Mouse (Mus musculus): ENCODE data around the gene Armc8. TPM values are rescaled to one million over a fixed set of nuclear protein-coding genes. Genes with fewer than 3 reads are reported as not detected.
"Not testable (repeated sequence)": the region's sequence is repeated elsewhere in the genome, so short reads cannot be mapped to it uniquely, and the experiment has no call there.

Armc8 gene
- 40.7 and 42.6 TPM in 2 replicates for polyA plus RNA-seq (2016; fragmentation: Nextera tagmentation; extraction: Ambion mirVana)

DNA sequence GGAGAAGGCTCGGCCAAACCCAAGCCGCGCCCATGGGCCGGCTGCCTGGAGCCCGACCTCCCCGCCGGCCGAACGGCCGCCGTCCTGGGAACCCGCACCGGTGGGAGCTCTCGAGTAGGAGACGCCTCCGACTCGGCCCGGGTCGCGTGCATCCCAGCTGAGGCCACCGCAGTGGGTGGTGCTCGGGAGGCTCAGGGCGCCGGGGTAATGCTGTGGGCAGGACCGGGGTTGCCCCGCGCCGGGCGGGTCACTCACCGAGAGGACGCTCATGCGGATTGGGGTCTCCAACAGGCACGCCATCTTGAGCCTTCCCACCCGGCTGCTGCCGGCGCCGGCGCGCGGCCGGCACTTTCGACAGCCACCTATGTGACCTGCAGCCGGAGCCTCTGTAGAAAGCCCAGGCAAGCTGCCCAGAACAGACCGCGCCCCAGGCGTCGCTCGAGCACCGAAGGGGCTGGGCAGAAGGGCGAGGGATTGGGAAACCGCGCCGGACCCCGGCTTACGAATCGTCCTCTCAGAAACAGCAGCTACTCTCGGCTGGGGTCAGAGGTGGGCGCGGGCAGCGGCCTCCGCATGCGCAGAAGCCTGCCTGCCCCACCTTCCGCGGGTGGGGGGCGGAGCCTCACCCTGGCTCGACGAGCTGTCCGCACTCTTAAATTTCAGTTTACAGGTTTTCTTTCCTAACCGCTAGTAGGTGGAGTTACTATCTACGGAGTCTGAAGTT is at the start of gene Armc8:
Gene Armc8, minus strand, starts transcription at position 553 of the 724 bp plus-strand sequence.
- Histone ChIP-seq H3K9me3 (replicated peaks) (no peaks in the 10 kb centered on the region), H3K4me2 (replicated peaks) (peak within 1 kb of the TSS; percentile 95), H3K36me3 (no peaks in the 10 kb centered on the region), H3K4me3 (peak within 1 kb of the TSS; percentile 95), H3K4me1 (peaks cover 18% of the 10 kb centered on the region), H3K27ac (peak within 1 kb of the TSS; percentile 97), H3K27me3 (0 out of 2 replicates have a peak, but pooled peaks cover 5% of the 10 kb centered on the region), H3K9ac (peak within 1 kb of the TSS; percentile 91)
- under 1% methylated on average over 64 of the region's 70 CpGs for whole genome bisulfite sequencing
- peak; percentile 95 for ATAC-seq (ENCODE audit: low FRiP score)

DNA sequence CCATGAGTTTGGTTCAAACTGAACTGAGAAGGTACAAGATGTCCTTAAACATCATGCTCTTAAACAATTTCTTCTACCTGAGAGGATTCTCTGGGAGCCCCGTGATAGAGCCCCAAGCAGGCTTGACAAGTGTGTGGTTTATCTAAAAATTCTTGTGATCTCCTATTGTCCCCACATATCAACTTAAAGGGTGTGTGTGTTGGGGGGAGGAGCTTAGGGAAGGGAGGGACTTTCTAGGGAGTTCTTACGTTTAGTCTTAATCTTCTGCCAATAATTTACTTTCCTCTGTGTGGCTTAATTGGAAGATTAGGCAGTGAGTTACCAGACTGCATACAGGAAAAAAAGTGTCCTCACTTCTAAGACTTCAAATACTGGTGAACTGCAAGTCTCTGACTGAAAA is 43.5 kb upstream of the Armc8 start, which contains the start of gene A4gnt:
Gene A4gnt, plus strand, starts transcription at position 301 of the 400 bp plus-strand sequence.
- no peak within 1 kb of the TSS for H3K4me3 ChIP-seq
- no peaks in the 10 kb centered on the region for H3K9me3 ChIP-seq (replicated peaks)
- H3K4me1 ChIP-seq, result no peaks in the 10 kb centered on the region
- H3K36me3 ChIP-seq, result no peaks in the 10 kb centered on the region
- no peaks in the 10 kb centered on the region for H3K27me3 ChIP-seq
- ATAC-seq (ENCODE audit: low FRiP score), result no peak
- no peak within 1 kb of the TSS for H3K27ac ChIP-seq
- H3K9ac ChIP-seq, result no peak within 1 kb of the TSS
- H3K4me2 ChIP-seq (replicated peaks), result no peak within 1 kb of the TSS
- WGBS, result 79% methylated on average over 2 of the region's 2 CpGs

DNA sequence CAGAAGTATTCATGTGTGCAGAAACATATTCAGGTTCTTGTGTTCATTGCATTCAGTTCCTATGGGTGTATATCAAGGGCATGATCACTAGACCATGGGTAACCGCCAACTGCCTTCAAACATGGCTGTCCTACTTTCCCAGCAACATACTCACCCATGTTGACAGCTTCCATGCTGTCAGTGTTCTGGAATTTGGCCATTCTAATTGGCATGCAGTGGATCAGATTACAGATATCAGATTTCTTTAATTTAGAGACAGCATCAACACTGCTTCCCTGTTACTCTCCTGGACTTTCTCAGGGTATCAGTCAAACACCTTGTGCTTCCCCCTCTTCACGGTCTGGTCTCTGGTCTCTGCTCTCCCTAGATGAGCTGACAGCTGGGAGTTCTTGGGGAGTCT is 34.9 kb upstream of the Armc8 start:
- H3K36me3 ChIP-seq, result no peaks in the 10 kb centered on the region
- no peak overlapping the region for H3K4me3 ChIP-seq
- H3K27me3 ChIP-seq, result no peaks in the 10 kb centered on the region
- H3K9ac ChIP-seq, result no peak overlapping the region
- ATAC-seq (ENCODE audit: low FRiP score), result no peak
- H3K9me3 ChIP-seq (replicated peaks), result no peaks in the 10 kb centered on the region
- H3K4me2 ChIP-seq (replicated peaks), result no peak overlapping the region
- 75% methylated on average over 2 of the region's 2 CpGs for WGBS
- H3K4me1 ChIP-seq, result no peaks in the 10 kb centered on the region
- no peak overlapping the region for H3K27ac ChIP-seq

DNA sequence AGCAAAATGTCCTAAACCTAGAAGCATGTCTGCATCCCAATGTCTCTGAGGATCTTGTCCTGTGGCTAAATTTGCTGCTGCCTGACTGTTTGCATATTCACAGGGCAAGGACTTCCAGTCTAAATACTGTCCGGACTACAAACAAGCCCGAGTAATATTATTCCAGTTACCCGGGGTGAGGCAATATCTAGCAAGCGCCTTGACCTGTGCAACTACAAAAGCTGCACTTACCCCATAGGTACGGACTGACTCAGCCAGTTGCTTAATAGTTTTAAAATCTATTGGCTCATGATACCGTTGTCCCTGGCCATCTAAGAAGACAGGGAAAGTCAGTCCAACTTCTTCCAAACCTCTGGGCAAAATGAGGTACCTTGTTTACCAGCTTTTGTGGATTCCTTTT is 30.4 kb upstream of the Armc8 start:
- not testable (repeated sequence) for H3K4me1 ChIP-seq; H3K27me3 ChIP-seq; H3K27ac ChIP-seq; H3K4me3 ChIP-seq; H3K36me3 ChIP-seq; H3K9me3 ChIP-seq (replicated peaks); H3K4me2 ChIP-seq (replicated peaks); H3K9ac ChIP-seq; ATAC-seq (ENCODE audit: low FRiP score)
- WGBS, result 89% methylated on average over 6 of the region's 6 CpGs

DNA sequence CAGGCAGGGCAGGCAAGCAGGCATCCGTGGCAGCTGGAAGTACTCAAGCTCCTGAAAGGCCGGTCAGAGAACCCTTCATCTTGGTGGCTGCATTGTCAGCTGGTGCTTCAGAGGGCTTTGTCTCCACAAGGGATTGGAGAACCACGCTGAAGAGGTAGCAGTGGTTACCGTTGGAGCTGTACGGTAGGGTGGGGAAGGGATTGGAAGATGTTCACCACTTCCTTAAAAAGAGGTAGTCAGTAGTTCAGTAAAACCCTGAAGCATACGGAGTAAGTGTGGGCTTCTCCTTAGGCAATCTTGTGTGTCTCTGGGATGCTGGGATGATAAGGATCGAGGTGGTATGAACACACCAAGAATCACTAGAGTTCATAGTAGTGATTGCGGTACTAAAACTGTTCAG is 22.4 kb upstream of the Armc8 start:
- Histone ChIP-seq H3K36me3 (no peaks in the 10 kb centered on the region), H3K9me3 (replicated peaks) (no peaks in the 10 kb centered on the region), H3K9ac (no peak overlapping the region), H3K4me1 (no peaks in the 10 kb centered on the region), H3K27me3 (no peaks in the 10 kb centered on the region), H3K4me3 (no peak overlapping the region), H3K4me2 (replicated peaks) (no peak overlapping the region), H3K27ac (no peak overlapping the region)
- WGBS, result 80% methylated on average over 8 of the region's 8 CpGs
- ATAC-seq (ENCODE audit: low FRiP score), result no peak

DNA sequence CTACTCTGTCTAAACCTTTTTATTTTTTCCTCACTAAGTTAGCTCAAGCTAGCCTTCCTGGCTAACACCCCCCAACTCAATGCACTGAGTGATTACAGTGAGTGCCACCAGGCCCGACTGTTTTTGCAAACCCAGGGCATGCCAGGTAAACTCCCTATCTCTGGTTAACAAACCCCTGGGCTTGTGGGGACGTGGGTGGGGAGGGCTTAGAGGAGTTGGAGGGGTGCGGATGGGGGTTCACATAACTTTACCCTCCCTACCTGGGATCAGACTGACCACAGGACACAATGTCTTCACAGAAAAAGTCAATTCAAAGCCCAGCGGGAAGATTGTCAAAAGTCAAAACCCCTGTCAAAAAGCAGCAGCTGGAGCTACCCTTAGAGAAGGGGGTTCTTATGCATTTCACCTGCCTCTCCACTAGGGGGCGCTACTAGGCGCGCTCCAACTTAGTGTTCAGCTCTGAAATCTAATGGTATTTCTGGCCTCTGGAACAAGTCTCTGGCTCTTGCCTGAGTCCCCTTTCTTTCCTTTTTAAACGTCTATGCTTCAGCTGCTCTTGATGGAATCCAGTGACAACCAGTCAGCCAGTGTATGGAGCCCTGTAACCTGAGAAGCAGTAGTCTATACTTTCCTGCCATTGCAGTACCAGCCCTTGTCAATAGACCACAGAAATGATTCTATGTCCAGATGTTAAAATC is 19.0 kb upstream of the Armc8 start:
- Histone ChIP-seq H3K4me3 (no peak overlapping the region), H3K4me1 (no peaks in the 10 kb centered on the region), H3K9me3 (replicated peaks) (no peaks in the 10 kb centered on the region), H3K27me3 (no peaks in the 10 kb centered on the region), H3K4me2 (replicated peaks) (no peak overlapping the region), H3K27ac (no peak overlapping the region), H3K36me3 (peaks cover 16% of the 10 kb centered on the region), H3K9ac (no peak overlapping the region)
- ATAC-seq (ENCODE audit: low FRiP score), result no peak
- 27% methylated on average over 8 of the region's 8 CpGs for WGBS

DNA sequence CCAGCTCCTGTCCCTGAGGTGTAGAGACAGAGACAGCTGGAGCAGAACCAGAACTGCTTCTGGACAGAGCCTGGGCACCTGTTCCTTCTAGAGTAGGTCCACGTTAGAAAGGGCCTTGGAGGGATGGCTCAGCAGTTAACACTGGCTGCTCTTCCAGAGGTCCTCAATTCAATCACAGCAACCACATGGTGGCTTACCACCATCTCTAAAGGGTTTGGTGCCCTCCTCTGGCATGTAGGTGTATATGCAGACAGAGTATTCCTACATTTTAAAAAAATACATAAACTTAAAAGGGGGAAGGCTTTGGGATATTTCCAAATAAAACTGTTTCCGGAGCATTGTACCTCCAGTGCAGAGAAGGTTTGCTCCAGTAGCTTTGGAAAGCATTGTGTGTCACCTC is 12.0 kb upstream of the Armc8 start:
- Histone ChIP-seq H3K36me3 (peaks cover 36% of the 10 kb centered on the region), H3K4me2 (replicated peaks) (no peak overlapping the region), H3K9ac (no peak overlapping the region), H3K27ac (no peak overlapping the region), H3K9me3 (replicated peaks) (no peaks in the 10 kb centered on the region), H3K4me1 (peaks cover 16% of the 10 kb centered on the region), H3K4me3 (no peak overlapping the region), H3K27me3 (no peaks in the 10 kb centered on the region)
- WGBS, result 60% methylated on average over 2 of the region's 2 CpGs
- no peak for ATAC-seq (ENCODE audit: low FRiP score)

DNA sequence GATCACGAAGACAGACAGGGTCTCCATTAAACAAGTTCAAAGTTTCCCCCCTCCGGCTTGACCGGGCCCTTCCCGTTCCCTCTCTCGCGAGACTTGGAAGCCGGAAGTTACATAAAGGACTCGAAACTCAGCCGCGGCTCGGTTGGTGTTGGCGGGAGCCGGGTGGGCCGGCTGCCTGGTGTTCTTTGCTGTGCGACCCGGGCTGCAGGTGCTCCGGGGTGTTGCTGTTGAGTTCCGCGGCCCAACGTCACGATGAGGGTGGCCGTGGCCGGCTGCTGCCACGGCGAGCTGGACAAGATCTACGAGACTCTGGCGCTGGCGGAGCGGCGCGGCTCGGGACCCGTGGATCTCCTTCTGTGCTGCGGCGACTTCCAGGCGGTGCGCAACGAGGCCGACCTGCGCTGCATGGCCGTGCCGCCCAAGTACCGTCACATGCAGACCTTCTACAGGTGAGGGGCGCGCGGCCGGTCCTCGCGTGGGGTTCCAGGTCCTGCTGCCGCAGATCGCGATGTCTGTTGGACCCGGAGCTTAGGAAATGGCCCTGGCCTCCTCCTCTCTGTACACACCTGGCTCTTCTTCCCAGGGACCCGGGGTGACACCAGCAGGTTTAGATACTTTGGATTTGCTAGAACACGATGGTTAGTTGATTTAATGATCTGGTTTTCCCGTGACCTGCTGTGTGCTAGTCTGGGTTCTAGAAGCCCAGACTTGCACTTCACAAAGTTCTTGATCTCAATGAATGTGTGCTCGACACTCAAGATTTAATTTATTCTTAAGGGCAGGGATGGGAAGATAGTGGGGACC is 7.2 kb upstream of the Armc8 start, which contains the start of gene Dbr1:
Gene Dbr1, plus strand, starts transcription at position 123 of the 804 bp plus-strand sequence.
- peaks cover 8% of the 10 kb centered on the region; the same call in 1 of the 2 replicates for H3K36me3 ChIP-seq
- no peaks in the 10 kb centered on the region for H3K9me3 ChIP-seq (replicated peaks)
- peak within 1 kb of the TSS; percentile 67 for H3K4me2 ChIP-seq (replicated peaks)
- H3K4me3 ChIP-seq, result peak within 1 kb of the TSS; percentile 93
- H3K4me1 ChIP-seq, result peaks cover 16% of the 10 kb centered on the region
- ATAC-seq (ENCODE audit: low FRiP score), result peak; percentile 96
- H3K9ac ChIP-seq, result peak within 1 kb of the TSS; percentile 94
- H3K27me3 ChIP-seq, result 0 out of 2 replicates have a peak, but pooled peaks cover 5% of the 10 kb centered on the region
- peak within 1 kb of the TSS; percentile 76 for H3K27ac ChIP-seq
- under 1% methylated on average over 57 of the region's 57 CpGs for WGBS

DNA sequence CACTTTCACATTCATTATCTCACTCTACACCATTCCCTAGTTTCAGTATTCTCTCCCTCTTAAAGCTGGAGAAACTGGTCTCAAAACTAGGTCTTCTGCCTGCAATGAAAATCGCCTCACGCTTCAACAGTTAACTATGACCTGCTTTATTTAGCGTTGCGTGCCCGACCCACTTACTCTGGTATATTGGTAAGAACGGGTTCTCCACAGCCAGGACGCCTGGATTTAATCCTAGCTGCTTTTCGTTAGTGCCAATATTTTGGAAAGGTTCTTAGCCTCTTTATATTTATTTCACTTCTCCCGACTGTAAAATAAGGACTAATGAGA is 335 bp upstream of the Armc8 start:
- 0 out of 2 replicates have a peak, but pooled peaks cover 5% of the 10 kb centered on the region for H3K27me3 ChIP-seq
- peak overlapping the region; percentile 97 for H3K27ac ChIP-seq
- peak overlapping the region; percentile 95 for H3K4me2 ChIP-seq (replicated peaks)
- peak overlapping the region; percentile 95 for H3K4me3 ChIP-seq
- no peaks in the 10 kb centered on the region for H3K9me3 ChIP-seq (replicated peaks)
- ATAC-seq (ENCODE audit: low FRiP score), result peak; percentile 65
- H3K4me1 ChIP-seq, result peaks cover 13% of the 10 kb centered on the region
- H3K36me3 ChIP-seq, result no peaks in the 10 kb centered on the region
- peak overlapping the region; percentile 91 for H3K9ac ChIP-seq
- 2% methylated on average over 9 of the region's 9 CpGs for WGBS

DNA sequence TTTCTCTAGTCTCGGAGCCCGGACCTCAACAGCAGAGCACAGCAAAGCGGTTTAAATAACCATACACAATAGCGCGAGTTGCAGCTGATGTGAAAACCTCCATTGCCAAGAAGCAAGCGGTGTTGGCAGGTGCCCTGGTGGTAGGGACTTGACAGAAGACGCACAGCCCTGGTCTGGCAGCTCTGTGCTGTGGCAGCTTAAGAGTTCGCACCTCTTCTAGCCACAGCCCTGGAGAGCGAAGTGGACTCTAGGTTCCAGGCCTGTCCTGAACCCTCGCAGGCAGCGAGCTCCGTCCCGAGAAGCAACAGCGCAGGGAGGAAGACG is 714 bp downstream of the Armc8 start:
- 3% methylated on average over 15 of the region's 15 CpGs for WGBS
- Histone ChIP-seq H3K4me2 (replicated peaks) (peak overlapping the region; percentile 95), H3K27me3 (0 out of 2 replicates have a peak, but pooled peaks cover 5% of the 10 kb centered on the region), H3K36me3 (no peaks in the 10 kb centered on the region), H3K27ac (peak overlapping the region; percentile 97), H3K9ac (peak overlapping the region; percentile 91), H3K4me3 (peak overlapping the region; percentile 95), H3K4me1 (peaks cover 18% of the 10 kb centered on the region), H3K9me3 (replicated peaks) (no peaks in the 10 kb centered on the region)
- ATAC-seq (ENCODE audit: low FRiP score), result peak; percentile 68

DNA sequence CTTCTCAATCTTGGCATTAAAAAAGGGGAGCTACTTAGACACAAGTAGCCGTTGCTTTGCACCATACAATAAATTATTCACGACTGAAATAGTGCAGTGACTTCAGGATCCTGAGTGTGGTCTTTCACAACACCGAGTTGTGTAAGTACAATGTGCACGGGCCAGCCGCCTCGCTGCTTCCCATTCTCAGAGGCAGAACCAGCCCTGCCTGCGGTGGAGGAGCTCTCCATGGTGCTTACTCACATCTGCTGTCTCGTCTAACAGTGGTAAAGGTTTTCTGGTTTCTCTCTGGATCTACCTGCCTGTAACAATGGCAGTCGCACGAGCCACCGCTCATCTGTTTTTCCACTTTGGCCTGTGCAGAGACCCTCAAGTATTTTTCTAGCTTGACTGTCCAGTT is 5.0 kb downstream of the Armc8 start:
- no peak for ATAC-seq (ENCODE audit: low FRiP score)
- H3K4me1 ChIP-seq, result peaks cover 14% of the 10 kb centered on the region
- no peak overlapping the region for H3K4me3 ChIP-seq
- H3K9ac ChIP-seq, result no peak overlapping the region
- H3K27ac ChIP-seq, result no peak overlapping the region
- WGBS, result 37% methylated on average over 11 of the region's 11 CpGs
- H3K4me2 ChIP-seq (replicated peaks), result no peak overlapping the region
- no peaks in the 10 kb centered on the region for H3K36me3 ChIP-seq
- no peaks in the 10 kb centered on the region for H3K9me3 ChIP-seq (replicated peaks)
- no peaks in the 10 kb centered on the region for H3K27me3 ChIP-seq

DNA sequence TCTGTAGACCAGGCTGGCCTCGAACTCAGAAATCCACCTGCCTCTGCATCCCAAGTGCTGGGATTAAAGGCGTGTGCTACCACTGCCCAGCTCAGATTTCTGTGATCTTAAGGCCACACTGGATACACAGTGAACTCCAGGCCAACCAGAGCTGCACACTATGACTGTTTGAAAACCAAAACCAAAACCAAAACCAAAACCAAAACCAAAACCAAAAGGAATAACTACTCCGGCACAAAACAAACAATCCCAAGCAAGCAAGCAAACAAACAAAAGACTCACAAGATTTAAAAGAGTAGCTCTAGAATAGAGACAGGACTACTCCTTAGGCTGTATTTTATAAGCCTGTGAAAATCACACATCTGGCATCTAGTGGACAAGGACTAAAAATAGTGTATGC is 8.3 kb downstream of the Armc8 start:
- no peak overlapping the region for H3K4me3 ChIP-seq
- WGBS, result 91% methylated on average over 3 of the region's 3 CpGs
- no peak for ATAC-seq (ENCODE audit: low FRiP score)

More for the DNA sequence above, 8.3 kb downstream of the Armc8 start:
- H3K4me1 ChIP-seq, result 0 out of 2 replicates have a peak, but pooled peaks cover 5% of the 10 kb centered on the region
- no peaks in the 10 kb centered on the region for H3K27me3 ChIP-seq
- no peaks in the 10 kb centered on the region for H3K9me3 ChIP-seq (replicated peaks)
- H3K9ac ChIP-seq, result no peak overlapping the region
- no peak overlapping the region for H3K4me2 ChIP-seq (replicated peaks)
- H3K36me3 ChIP-seq, result no peaks in the 10 kb centered on the region
- no peak overlapping the region for H3K27ac ChIP-seq

Measured in hindbrain, embryonic 12.5 days (tissue).